Mouse (Mus musculus) heart, embryonic 16.5 days (tissue): ENCODE results near the gene Frem3. TPM values are rescaled to one million over a fixed set of nuclear protein-coding genes. Genes with fewer than 3 reads are reported as not detected.
"Not testable (repeated sequence)": the region's sequence is repeated elsewhere in the genome, so short reads cannot be mapped to it uniquely, and the experiment has no call there.

Experiments used
- ATAC-seq: fragments of 200-750 bp; cut with Nextera tagmentation; replicated peaks from 2 replicates; pipeline ENCODE4 v1.8.0; 2017; ENCODE audit warnings: moderate number of reproducible peaks; ENCODE audit not compliant: insufficient read depth, low FRiP score; ENCODE audit errors: extremely low read depth
- H3K27ac ChIP-seq: fragments of 300-500 bp; sonication (generic); 2 replicates; pipeline ENCODE4 v1.5.1; 2014; ENCODE audit warnings: mild to moderate bottlenecking, low read length, control low read depth, moderate library complexity
- H3K27me3 ChIP-seq: fragments of 300-500 bp; sonication (generic); 2 replicates; pipeline ENCODE4 v1.6.1; 2014; ENCODE audit warnings: low read length, mixed read lengths; ENCODE audit not compliant: control insufficient read depth, insufficient read depth
- H3K36me3 ChIP-seq: fragments of 300-500 bp; sonication (generic); 2 replicates; pipeline ENCODE4 v1.6.1; 2014; ENCODE audit not compliant: control insufficient read depth, insufficient read depth
- H3K4me1 ChIP-seq: fragments of 300-500 bp; sonication (generic); 2 replicates; pipeline ENCODE4 v1.6.1; 2014; ENCODE audit warnings: low read length, mixed read lengths; ENCODE audit not compliant: control insufficient read depth, insufficient read depth
- H3K4me2 ChIP-seq: fragments of 300-500 bp; sonication (generic); 2 replicates; pipeline ENCODE4 v1.6.1; 2014; ENCODE audit warnings: low read depth, mild to moderate bottlenecking, control low read depth, low read length
- H3K4me3 ChIP-seq: fragments of 300-500 bp; sonication (generic); 2 replicates; pipeline ENCODE4 v1.5.1; 2014; ENCODE audit warnings: mild to moderate bottlenecking, control low read depth, low read length
- H3K9ac ChIP-seq: fragments of 300-500 bp; sonication (generic); 2 replicates; pipeline ENCODE4 v1.6.1; 2014; ENCODE audit warnings: low read length, control low read depth
- H3K9me3 ChIP-seq: fragments of 300-500 bp; sonication (generic); replicated peaks from 2 replicates; pipeline ENCODE4 v1.6.1; 2016; ENCODE audit warnings: low read length; ENCODE audit not compliant: control insufficient read depth
- WGBS: fragments of 180-500 bp; shearing (Covaris S2); extraction: QIAGEN DNeasy Blood & Tissue Kit; methylation state at CpG from one replicate; pipeline ENCODE4 v1.1.7; 2014; 5-methylcytosine and 5-hydroxymethylcytosine counted together
- polyA plus RNA-seq: library from polyadenylated mRNA; unstranded; fragments of >200 nt; fragmentation: Nextera tagmentation; extraction: Ambion mirVana; gene quantifications from 2 replicates; pipeline ENCODE4 v1.2.1, GENCODE M21; 2015

Gene Frem3
- polyA plus RNA-seq, 1 experiment from 2014 or later = 0.28 TPM

DNA sequence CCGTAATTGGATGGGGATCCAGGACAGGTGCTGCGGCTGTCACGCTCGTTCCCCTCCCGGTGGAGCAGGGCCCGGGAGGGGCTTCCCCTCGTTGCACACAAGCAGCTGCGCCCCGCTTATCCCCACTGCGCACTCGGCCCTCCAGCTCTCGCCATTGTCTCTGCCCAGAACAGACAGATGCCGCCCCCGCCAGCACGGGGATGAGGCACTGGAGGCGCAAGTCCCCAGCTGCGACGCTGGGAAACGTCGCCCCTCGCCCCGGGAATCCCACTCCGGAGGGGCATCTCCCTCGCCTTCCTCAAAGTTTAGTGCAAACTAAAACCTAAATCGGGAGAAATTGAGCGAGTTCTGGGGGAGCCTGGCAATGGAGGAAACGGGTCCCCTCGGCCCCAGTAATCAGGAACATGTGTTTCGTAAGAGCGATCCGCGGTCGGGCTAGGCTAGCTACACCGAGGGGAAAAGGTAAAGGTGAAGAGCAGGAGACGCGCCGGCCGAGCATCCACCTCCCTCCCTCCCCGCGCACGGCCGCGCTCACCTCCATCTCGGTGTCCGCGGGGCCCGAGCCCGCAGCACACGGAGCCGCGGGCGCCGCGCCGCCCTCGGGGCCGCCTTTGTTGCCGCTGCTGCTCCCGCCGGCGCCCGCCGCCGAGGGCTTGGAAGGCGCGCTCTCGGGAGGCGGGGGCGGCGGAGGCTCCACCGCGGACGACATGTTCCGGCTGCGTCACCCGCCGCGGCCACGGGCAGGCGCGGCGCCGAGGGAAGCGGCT, 127.7 kb downstream of the Frem3 start:
- WGBS = under 1% methylated on average over 45 of the region's 84 CpGs
- Histone ChIP-seq H3K36me3 (peaks cover 9% of the 10 kb centered on the region; the same call in 1 of the 2 replicates), H3K9me3 (no peaks in the 10 kb centered on the region), H3K9ac (peak overlapping the region; percentile 95), H3K27ac (peak overlapping the region; percentile 96), H3K27me3 (no peaks in the 10 kb centered on the region), H3K4me3 (peak overlapping the region; percentile 86), H3K4me2 (peak overlapping the region; percentile 86), H3K4me1 (peaks cover 13% of the 10 kb centered on the region)
- ATAC-seq = peak; percentile 50

DNA sequence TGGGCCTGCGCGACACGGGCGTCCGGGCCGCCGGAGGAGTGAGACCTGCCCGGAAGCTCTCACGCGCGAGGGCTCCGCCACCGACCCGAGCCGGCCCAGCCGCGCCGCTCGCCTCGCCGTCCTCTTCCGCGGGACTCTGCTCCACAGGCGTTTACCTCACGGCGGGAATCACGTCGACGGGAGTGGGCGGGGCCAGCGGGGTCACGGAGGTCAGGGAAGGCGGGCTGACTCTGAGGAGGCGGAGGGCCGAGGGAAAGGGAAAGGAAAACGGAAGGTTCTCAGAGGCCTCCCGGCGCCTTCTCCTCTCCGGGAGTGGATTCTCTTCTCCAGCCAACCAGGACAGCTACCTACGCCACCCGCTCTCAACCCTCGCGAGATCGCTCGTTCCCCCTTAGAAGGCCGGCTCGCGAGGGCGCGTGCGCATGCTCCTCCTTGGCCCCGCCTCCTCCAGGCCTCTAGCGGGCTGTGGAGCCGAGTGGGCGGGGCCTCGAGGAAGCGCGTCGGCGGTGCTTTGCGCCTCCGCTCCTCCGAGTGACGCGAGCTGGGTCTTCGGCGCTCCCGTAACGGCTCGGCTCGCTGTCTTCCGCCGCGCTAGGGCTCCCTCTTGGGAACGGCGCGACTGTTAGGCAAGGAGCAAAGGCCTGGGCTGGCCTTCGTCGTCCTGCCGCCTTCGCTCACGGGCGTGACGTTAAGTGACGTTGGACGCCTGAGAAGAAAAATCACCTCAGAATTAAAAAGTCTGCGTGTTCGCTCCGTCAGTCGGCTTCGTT, 128.5 kb downstream of the Frem3 start, which contains the start of gene Smarca5:
Smarca5 (minus strand) TSS at position 343 of the 770 bp plus-strand sequence.
- ATAC-seq = peak; percentile 91
- Histone ChIP-seq H3K27ac (peak within 1 kb of the TSS; percentile 96), H3K4me2 (peak within 1 kb of the TSS; percentile 86), H3K4me3 (peak within 1 kb of the TSS; percentile 86), H3K9ac (peak within 1 kb of the TSS; percentile 95), H3K4me1 (peaks cover 13% of the 10 kb centered on the region)
- 2% methylated on average over 79 of the region's 91 CpGs for WGBS
- H3K36me3 ChIP-seq, H3K27me3 ChIP-seq, H3K9me3 ChIP-seq: not testable (repeated sequence)

DNA sequence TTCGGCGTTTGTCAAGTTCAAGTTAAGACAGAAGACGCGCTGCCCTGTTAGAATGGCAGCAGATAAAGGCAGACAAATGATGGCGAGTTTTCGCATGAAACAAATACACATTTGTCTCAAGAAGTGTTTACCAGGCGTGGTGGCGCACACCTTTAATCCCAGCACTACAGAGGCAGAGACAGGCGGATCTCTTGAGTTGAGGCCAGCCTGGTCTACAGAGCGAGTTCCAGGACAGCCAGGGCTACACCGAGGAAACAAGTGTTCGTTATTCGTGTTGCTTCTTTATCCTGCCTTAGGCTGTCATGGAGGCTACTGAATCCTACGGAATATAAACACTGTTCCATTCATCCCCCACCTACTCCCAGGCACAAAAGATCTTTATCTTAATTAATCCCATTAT, 129.1 kb downstream of the Frem3 start:
- H3K36me3 ChIP-seq = peaks cover 5% of the 10 kb centered on the region; the same call in 1 of the 2 replicates
- peak overlapping the region; percentile 70 for H3K9ac ChIP-seq
- H3K9me3 ChIP-seq = no peaks in the 10 kb centered on the region
- H3K27me3 ChIP-seq = no peaks in the 10 kb centered on the region
- peak overlapping the region; percentile 73 for H3K4me2 ChIP-seq
- H3K4me3 ChIP-seq = peak overlapping the region; percentile 53
- ATAC-seq = peak; percentile 11; the same call in 1 of the 2 replicates
- WGBS = 10% methylated on average over 14 of the region's 14 CpGs
- peaks cover 13% of the 10 kb centered on the region for H3K4me1 ChIP-seq
- peak overlapping the region; percentile 90 for H3K27ac ChIP-seq

Other genes starting within 250 kb of the Frem3 start
- gene Gypa, start 117.3 kb upstream of the Frem3 start, polyA plus RNA-seq = 13.7 and 15.9 TPM in 2 replicates
- 33.2 and 35.6 TPM in 2 replicates for gene Smarca5, start 128.4 kb downstream of the Frem3 start, polyA plus RNA-seq